Mouse (Mus musculus) embryonic facial prominence, embryonic 12.5 days (tissue): Measurements from ENCODE around the gene Ephx1. TPM values are rescaled to one million over a fixed set of nuclear protein-coding genes. Genes with fewer than 3 reads are reported as not detected.

Experiments used
- ATAC-seq: fragments of 200-750 bp; cut with Nextera tagmentation; 2 replicates; pipeline ENCODE4 v1.8.0; 2017; ENCODE audit not compliant: insufficient number of reproducible peaks, insufficient read depth, low FRiP score, low TSS enrichment
- H3K27ac ChIP-seq: fragments of 300-500 bp; sonication (generic); 2 replicates; pipeline ENCODE4 v1.5.1; 2016; ENCODE audit warnings: mild to moderate bottlenecking
- H3K27me3 ChIP-seq: fragments of 300-500 bp; sonication (generic); 2 replicates; pipeline ENCODE4 v1.6.1; 2016; ENCODE audit warnings: mild to moderate bottlenecking, moderate library complexity
- H3K36me3 ChIP-seq: fragments of 300-500 bp; sonication (generic); 2 replicates; pipeline ENCODE4 v1.6.1; 2016; ENCODE audit warnings: mild to moderate bottlenecking
- H3K4me1 ChIP-seq: fragments of 300-500 bp; sonication (generic); 2 replicates; pipeline ENCODE4 v1.6.1; 2016
- H3K4me2 ChIP-seq: fragments of 300-500 bp; sonication (generic); replicated peaks from 2 replicates; pipeline ENCODE4 v1.6.1; 2016; ENCODE audit warnings: mild to moderate bottlenecking, moderate library complexity
- H3K4me3 ChIP-seq: fragments of 300-500 bp; sonication (generic); 2 replicates; pipeline ENCODE4 v1.5.1; 2016; ENCODE audit warnings: mild to moderate bottlenecking
- H3K9ac ChIP-seq: fragments of 300-500 bp; sonication (generic); 2 replicates; pipeline ENCODE4 v1.6.1; 2016; ENCODE audit warnings: mild to moderate bottlenecking, moderate library complexity
- H3K9me3 ChIP-seq: fragments of 300-500 bp; sonication (generic); 2 replicates; pipeline ENCODE4 v1.6.1; 2016; ENCODE audit warnings: mild to moderate bottlenecking, moderate library complexity
- WGBS: fragments of 180-500 bp; shearing (Covaris S2); methylation state at CpG from one replicate; pipeline ENCODE4 v1.1.7; 2016; 5-methylcytosine and 5-hydroxymethylcytosine counted together
- polyA plus RNA-seq: library from polyadenylated mRNA; unstranded; fragments of >200 nt; fragmentation: Nextera tagmentation; extraction: Ambion mirVana; gene quantifications from 2 replicates; pipeline ENCODE4 v1.2.1, GENCODE M21; 2016

The Ephx1 gene
- polyA plus RNA-seq, 1 experiment from 2014 or later: 2.6 TPM

DNA sequence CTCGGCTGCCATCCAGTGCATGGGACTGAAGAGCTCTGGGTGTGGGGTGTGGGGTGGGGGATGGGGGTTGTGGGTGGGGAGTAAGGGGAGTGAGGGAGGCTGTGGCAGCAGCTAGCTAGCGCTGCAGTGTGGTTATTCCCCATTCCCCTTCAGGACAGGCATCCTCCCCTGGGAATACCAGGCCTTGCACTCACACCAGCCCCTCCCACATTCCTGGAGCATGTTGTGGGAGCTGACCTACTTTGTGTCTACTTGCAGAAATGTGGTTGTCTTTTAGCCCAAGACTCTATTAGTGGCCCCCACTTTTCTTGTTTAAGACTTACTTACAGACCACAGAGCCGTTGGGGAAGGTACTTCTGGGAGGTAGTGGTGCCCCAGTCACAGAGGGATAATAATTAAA is 54.2 kb downstream of the Ephx1 start:
- ATAC-seq: no peak
- Histone ChIP-seq H3K4me2 (no peak overlapping the region), H3K4me1 (peaks cover 4% of the 10 kb centered on the region; the same call in 1 of the 2 replicates), H3K27ac (no peak overlapping the region), H3K9ac (no peak overlapping the region), H3K4me3 (no peak overlapping the region), H3K27me3 (no peaks in the 10 kb centered on the region), H3K9me3 (no peaks in the 10 kb centered on the region), H3K36me3 (peaks cover 13% of the 10 kb centered on the region; the same call in 1 of the 2 replicates)
- WGBS: 31% methylated on average over 3 of the region's 3 CpGs

DNA sequence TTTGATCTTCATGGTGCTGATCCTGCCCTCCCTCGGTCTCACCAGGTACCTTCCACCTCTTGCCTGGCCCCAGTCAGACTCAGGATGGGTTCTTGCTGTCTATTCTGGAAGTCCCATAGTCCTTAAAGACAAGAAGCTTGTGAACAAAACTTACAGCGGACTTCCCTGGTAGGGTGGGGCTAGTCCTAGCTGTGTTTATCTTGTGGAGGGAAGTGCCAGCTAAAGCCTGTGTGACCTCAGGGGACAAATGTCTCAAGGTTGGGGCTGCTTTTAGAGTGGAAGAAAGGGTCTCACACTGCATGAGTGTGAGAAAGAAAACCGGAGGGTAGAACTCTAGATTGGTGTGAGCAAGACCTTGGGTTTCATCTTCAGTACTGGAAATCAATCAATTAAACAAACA is 54.9 kb downstream of the Ephx1 start:
- Histone ChIP-seq H3K27ac (no peak overlapping the region), H3K4me3 (no peak overlapping the region), H3K9ac (no peak overlapping the region), H3K27me3 (no peaks in the 10 kb centered on the region), H3K4me1 (peaks cover 4% of the 10 kb centered on the region; the same call in 1 of the 2 replicates), H3K9me3 (no peaks in the 10 kb centered on the region), H3K36me3 (peaks cover 13% of the 10 kb centered on the region; the same call in 1 of the 2 replicates), H3K4me2 (no peak overlapping the region)
- 77% methylated on average over 3 of the region's 3 CpGs for WGBS
- no peak for ATAC-seq

DNA sequence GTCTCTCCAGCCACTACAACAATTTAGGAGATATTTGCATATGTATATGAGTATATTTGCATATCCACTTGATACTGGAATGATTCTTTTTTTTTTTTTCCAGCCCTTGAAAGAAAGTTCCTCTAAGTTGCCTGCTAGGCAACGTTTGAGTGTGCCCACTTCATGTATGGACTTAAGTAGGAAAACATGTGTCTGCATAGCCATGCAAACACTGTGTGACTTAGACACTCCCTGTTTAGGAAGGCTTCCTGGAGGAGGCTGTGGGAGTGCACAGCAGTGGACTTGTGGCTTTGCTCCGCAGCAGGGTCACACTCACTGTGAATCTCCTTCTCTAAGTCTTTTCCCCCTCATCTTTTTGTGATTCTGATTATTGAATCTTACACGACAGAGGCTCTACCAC is 61.9 kb downstream of the Ephx1 start:
- Histone ChIP-seq H3K4me2 (no peak overlapping the region), H3K4me1 (peaks cover 10% of the 10 kb centered on the region), H3K9me3 (no peaks in the 10 kb centered on the region), H3K36me3 (peaks cover 14% of the 10 kb centered on the region), H3K4me3 (no peak overlapping the region), H3K27ac (no peak overlapping the region), H3K27me3 (no peaks in the 10 kb centered on the region), H3K9ac (no peak overlapping the region)
- 71% methylated on average over 3 of the region's 3 CpGs for WGBS
- ATAC-seq: no peak

DNA sequence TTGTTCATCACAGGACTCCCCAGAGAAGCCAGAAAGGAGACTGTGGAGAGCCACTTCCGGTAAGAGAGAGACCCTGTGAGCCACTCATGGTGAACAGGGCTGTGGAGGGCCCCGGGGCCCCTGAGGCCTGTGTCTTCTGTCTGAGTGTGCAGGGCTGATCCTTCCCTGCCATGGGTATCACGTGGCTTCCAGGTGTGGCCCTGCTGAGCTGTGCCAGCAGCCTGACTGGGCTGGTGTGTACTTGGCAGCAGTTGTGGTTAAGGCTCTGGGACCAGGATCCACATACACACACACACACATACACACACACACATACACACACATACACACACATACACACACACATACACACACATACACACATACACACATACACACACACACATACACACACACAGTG is 62.7 kb downstream of the Ephx1 start:
- 79% methylated on average over 3 of the region's 3 CpGs for WGBS
- H3K27ac ChIP-seq: no peak overlapping the region
- no peak overlapping the region for H3K4me3 ChIP-seq
- no peaks in the 10 kb centered on the region for H3K9me3 ChIP-seq
- no peaks in the 10 kb centered on the region for H3K27me3 ChIP-seq
- H3K4me1 ChIP-seq: peaks cover 12% of the 10 kb centered on the region
- no peak overlapping the region for H3K9ac ChIP-seq
- H3K36me3 ChIP-seq: peaks cover 11% of the 10 kb centered on the region
- ATAC-seq: no peak
- no peak overlapping the region for H3K4me2 ChIP-seq

DNA sequence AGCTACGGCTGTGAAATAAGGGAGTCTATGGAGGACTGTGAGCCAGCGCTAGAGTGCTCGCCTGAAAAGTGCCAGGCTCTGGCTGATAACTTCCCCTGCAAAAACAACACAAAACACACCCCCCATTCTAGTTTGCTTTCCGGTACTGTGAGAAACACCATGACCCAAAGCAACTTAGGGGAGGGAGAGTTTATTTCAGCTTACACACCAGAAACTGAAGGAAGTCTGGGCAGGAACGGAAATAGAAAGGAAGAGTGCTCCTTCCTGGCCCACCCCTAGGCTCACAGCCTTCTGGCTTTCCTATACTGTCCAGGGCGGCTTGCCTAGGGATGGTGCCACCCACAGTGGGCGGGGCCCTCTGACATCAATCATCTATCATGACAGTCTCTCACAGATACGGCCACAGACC is 63.7 kb downstream of the Ephx1 start:
- H3K4me1 ChIP-seq: peaks cover 12% of the 10 kb centered on the region
- ATAC-seq: no peak
- no peak overlapping the region for H3K4me3 ChIP-seq
- H3K9ac ChIP-seq: no peak overlapping the region
- no peaks in the 10 kb centered on the region for H3K27me3 ChIP-seq
- WGBS: 82% methylated on average over 8 of the region's 8 CpGs
- no peak overlapping the region for H3K4me2 ChIP-seq
- H3K9me3 ChIP-seq: no peaks in the 10 kb centered on the region
- peaks cover 11% of the 10 kb centered on the region for H3K36me3 ChIP-seq
- no peak overlapping the region for H3K27ac ChIP-seq

DNA sequence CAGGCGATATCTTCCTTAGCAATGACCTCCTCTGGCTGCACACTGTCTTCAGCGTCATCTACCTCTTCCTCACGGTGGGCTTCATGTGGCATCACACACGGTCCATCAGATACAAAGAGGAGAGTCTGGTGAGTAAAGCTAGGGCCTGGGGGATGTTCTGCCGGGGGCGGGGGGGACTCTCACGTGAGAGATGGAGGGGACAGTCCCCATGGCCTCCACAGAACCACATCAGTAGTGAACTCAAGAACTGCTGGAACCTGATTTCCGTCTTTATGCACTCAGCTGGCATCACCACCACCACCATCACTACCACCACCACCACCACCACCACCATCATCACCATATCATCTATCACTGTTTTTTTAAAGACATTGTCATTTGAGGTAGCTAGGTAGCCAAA is 64.3 kb downstream of the Ephx1 start:
- no peak for ATAC-seq
- H3K27ac ChIP-seq: no peak overlapping the region
- H3K9me3 ChIP-seq: no peaks in the 10 kb centered on the region
- no peak overlapping the region for H3K4me3 ChIP-seq
- H3K9ac ChIP-seq: no peak overlapping the region
- H3K4me2 ChIP-seq: no peak overlapping the region
- H3K4me1 ChIP-seq: peaks cover 12% of the 10 kb centered on the region
- H3K27me3 ChIP-seq: no peaks in the 10 kb centered on the region
- WGBS: 90% methylated on average over 8 of the region's 8 CpGs
- H3K36me3 ChIP-seq: peaks cover 11% of the 10 kb centered on the region

DNA sequence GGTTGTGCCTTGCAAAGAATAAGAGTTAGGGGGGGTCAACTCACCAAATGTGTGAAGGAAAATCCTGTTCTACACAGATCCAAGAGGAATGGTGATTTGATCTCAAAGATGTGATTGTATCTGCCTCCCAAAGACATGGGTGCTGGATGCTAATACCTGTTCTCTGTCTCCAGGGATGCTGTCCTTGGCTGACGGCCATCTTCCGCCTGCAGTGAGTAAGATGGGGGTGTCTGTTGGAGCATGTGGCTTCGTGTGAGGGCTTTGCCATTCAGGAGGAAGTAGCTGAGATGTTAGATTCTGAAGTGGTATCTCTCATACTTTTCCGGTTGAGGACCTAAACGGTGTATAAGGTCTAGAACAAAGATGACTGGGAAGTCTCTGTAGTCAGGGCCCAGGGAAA is 67.9 kb downstream of the Ephx1 start:
- no peaks in the 10 kb centered on the region for H3K27me3 ChIP-seq
- no peaks in the 10 kb centered on the region for H3K9me3 ChIP-seq
- H3K36me3 ChIP-seq: peaks cover 8% of the 10 kb centered on the region
- H3K9ac ChIP-seq: no peak overlapping the region
- 94% methylated on average over 5 of the region's 5 CpGs for WGBS
- no peak overlapping the region for H3K4me3 ChIP-seq
- no peak overlapping the region for H3K27ac ChIP-seq
- ATAC-seq: no peak
- H3K4me1 ChIP-seq: peaks cover 9% of the 10 kb centered on the region
- no peak overlapping the region for H3K4me2 ChIP-seq

DNA sequence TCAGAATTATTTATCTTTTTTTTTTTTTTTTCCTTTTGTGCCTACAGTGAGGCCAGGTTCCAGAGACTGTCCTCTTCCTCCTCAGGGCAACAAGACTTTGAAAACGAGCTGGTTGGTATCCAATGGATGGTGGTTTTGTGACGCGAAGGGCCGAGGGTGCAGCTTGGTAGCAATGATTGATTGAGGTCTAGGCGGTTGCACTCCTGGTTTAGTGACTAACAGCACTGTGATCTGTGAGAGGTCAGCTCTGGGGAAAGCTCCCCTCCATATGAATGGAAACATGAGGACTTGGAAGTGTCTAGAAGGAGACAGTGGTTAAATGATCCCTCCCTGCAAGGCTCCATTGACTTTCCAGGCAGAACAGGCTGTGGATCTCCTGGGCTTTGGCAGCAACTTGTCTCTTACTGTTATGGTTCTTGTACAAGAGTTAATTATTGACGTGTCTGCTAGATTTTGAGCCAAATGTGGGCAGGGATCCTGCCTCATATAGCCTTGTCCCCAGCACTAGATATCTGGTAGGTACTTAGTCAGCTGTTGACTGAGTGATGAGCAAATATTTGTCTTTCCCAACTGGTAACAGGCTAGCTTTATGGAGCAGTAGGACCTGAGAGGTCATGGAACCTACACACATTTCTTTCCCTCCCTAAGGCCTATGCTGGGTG is 68.5 kb downstream of the Ephx1 start:
- WGBS: 84% methylated on average over 6 of the region's 6 CpGs
- H3K36me3 ChIP-seq: peaks cover 8% of the 10 kb centered on the region

DNA sequence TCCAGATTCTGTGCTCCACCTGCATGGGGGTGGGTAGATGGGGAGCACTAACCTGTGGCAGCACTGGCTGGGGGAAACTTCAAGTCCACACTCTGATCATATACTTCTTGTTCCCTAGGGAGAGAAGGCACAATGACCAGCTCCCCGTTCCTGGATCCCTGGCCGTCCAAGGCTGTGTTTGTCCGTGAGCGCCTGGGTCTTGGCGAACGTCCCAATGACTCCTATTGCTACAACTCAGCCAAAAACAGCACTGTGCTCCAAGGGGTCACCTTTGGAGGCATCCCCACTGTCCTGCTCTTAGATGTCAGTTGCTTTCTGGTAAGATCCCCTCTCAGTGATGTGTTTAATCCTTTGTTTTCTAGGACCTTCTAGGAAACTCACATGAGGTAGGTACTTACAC is 74.3 kb downstream of the Ephx1 start:
- H3K9ac ChIP-seq: no peak overlapping the region
- peaks cover 23% of the 10 kb centered on the region for H3K27me3 ChIP-seq
- peaks cover 31% of the 10 kb centered on the region for H3K4me1 ChIP-seq
- H3K27ac ChIP-seq: no peak overlapping the region
- ATAC-seq: no peak
- H3K4me2 ChIP-seq: no peak overlapping the region
- no peaks in the 10 kb centered on the region for H3K9me3 ChIP-seq
- no peak overlapping the region for H3K4me3 ChIP-seq
- H3K36me3 ChIP-seq: no peaks in the 10 kb centered on the region
- 92% methylated on average over 6 of the region's 6 CpGs for WGBS

More for the DNA sequence above, 68.5 kb downstream of the Ephx1 start:
- Histone ChIP-seq H3K27me3 (no peaks in the 10 kb centered on the region), H3K4me3 (no peak overlapping the region), H3K4me1 (peaks cover 9% of the 10 kb centered on the region), H3K9me3 (no peaks in the 10 kb centered on the region), H3K4me2 (no peak overlapping the region), H3K9ac (no peak overlapping the region), H3K27ac (no peak overlapping the region)
- ATAC-seq: no peak

DNA sequence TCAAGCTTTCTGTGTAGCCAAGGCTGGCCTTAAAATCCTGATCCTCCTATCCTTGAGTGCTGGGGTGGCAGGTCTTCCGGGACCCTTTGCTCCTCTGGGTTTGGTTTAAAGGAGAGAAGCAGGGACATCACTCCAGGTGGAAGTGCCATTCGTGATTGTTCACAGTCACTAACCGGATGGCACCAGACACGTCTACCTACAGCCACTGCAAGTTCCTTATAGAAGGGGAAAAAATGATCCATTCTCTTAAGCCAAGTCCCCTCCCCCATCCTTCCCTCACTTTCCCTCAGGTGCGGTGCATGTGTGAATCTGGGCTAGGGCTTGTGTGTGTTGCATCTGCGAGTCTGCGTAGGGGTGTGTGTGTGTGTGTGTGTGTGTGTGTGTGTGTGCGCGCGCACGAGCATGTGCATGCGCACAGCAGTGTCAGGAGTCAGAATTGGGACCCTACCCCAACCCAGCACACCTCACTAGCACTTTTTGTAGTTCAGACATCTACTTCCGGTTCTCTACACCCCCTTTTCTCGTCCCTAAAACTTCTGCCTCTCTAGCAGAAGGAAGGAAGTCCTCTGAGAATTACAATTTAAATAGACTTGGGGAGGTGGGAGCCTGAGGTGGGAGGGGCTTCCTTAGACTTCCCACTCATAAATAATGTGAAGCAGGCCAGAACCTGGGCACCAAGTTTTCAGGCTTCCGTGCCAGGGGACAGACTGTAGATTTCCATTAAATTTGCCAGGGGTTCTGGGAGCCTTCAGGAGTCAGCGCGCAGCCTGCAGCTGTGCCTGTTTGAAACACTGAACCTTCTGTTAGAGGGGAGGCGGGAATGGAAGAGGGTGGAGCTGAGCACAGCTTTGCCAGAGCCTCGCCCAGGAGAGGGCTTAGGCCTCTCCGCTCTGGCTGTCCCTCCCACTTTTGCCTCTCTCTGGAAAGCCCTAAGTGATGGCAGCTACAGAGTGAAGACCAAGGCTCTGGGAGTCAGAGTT is 75.4 kb downstream of the Ephx1 start:
- H3K9ac ChIP-seq: no peak overlapping the region; the same call in 1 of the 2 replicates
- H3K27ac ChIP-seq: peak overlapping the region; percentile 82
- peaks cover 32% of the 10 kb centered on the region for H3K4me1 ChIP-seq
- H3K4me3 ChIP-seq: no peak overlapping the region
- ATAC-seq: peak; percentile 84
- no peaks in the 10 kb centered on the region for H3K9me3 ChIP-seq
- peak overlapping the region; percentile 33 for H3K4me2 ChIP-seq
- H3K36me3 ChIP-seq: no peaks in the 10 kb centered on the region
- H3K27me3 ChIP-seq: peaks cover 34% of the 10 kb centered on the region
- WGBS: 23% methylated on average over 20 of the region's 20 CpGs

DNA sequence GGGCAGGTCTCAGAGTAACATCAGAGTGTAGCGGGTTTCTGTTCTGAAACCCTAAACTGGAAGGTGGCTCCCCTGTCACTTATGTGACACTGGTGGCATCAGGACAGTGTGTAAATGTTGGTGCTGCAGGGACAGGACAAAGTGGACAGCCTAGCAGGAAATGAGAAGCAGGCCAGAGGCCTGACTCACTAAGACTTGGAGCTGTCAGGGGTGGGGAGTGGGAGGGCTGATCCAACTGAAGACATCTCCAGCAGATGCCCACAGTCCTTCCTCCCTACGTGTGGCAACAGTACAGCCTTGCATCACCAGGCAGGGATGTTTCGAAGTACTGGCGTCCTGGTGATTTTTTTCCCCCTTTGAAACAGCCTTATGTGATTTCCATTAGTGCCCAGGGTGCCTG is 76.2 kb downstream of the Ephx1 start:
- H3K9me3 ChIP-seq: no peaks in the 10 kb centered on the region
- H3K4me3 ChIP-seq: no peak overlapping the region
- peaks cover 32% of the 10 kb centered on the region for H3K4me1 ChIP-seq
- H3K4me2 ChIP-seq: peak overlapping the region; percentile 33; the same call in 1 of the 2 replicates
- H3K27ac ChIP-seq: peak overlapping the region; percentile 82; the same call in 1 of the 2 replicates
- ATAC-seq: no peak
- H3K9ac ChIP-seq: no peak overlapping the region
- no peaks in the 10 kb centered on the region for H3K36me3 ChIP-seq
- H3K27me3 ChIP-seq: peaks cover 34% of the 10 kb centered on the region
- WGBS: 82% methylated on average over 4 of the region's 4 CpGs

DNA sequence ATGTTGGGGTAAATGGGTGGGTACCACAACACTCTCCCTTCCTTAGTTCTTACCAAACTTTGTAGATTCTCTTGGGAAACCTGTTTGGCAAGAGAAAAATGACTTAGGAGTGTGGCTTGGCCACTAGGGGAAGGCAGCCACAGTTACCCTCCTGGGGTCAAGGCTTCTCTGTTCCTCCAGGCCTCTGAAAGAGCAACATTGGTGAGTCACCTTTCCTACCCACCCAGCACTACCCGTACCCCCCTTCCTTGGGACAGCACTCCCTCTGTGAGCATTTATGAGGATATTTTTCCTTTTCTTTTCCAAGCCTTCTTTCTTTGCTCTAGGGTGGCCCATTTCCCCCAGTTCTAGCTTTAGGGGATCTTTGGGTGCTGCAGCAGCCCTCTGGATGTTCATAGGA is 76.8 kb downstream of the Ephx1 start:
- Histone ChIP-seq H3K9ac (no peak overlapping the region), H3K4me3 (no peak overlapping the region), H3K9me3 (no peaks in the 10 kb centered on the region), H3K36me3 (no peaks in the 10 kb centered on the region), H3K4me1 (peaks cover 32% of the 10 kb centered on the region), H3K4me2 (no peak overlapping the region), H3K27ac (no peak overlapping the region), H3K27me3 (peaks cover 34% of the 10 kb centered on the region)
- ATAC-seq: no peak
- 70% methylated on average over 1 of the region's 1 CpGs for WGBS
